In genomic region chr2:119787206-119787883, GRCm38 (mm10) we compare ENCODE assay signal across 8 mouse cellular contexts. TPM values are rescaled to one million over a fixed set of nuclear protein-coding genes. Genes with fewer than 3 reads are reported as not detected.
DNase-seq lines count a peak whose midpoint lies in the region; ATAC-seq lines count a peak whose summit lies in the region.

Rpap1 (minus strand) TSS chr2:119787537.

- H3K4me2 ChIP-seq in hindbrain, embryonic 12.5 days (replicated peaks), result peak within 1 kb of the TSS; percentile 57

- peaks cover 7% of the 10 kb centered on the region for H3K36me3 ChIP-seq in hindbrain, embryonic 12.5 days

- peak within 1 kb of the TSS; percentile 60 for H3K9ac ChIP-seq in hindbrain, embryonic 12.5 days

- peak within 1 kb of the TSS; percentile 81 for H3K27ac ChIP-seq in hindbrain, embryonic 12.5 days

- no peaks in the 10 kb centered on the region for H3K9me3 ChIP-seq in hindbrain, embryonic 12.5 days (replicated peaks)

- H3K4me1 ChIP-seq in hindbrain, embryonic 12.5 days, result peaks cover 12% of the 10 kb centered on the region

- no peaks in the 10 kb centered on the region for H3K27me3 ChIP-seq in hindbrain, embryonic 12.5 days

- whole genome bisulfite sequencing in hindbrain, embryonic 12.5 days, result under 1% methylated on average over 44 of the region's 44 CpGs

- ATAC-seq in hindbrain, embryonic 12.5 days (ENCODE audit: low FRiP score), result peak; percentile 96

- DNase-seq in R1 (ENCODE audit: low read depth, low spot score), result peak; percentile 90
- peak; percentile 92 for DNase-seq in cerebellum, postnatal 10 days
- peak; percentile 58 to 80 for DNase-seq in frontal cortex, postnatal 14 days (ENCODE audit: low spot score in 2 of 2)
- DNase-seq in layer of hippocampus, postnatal 10 days (ENCODE audit: low spot score in 2 of 2), result peak; percentile 83 to 87
- peak; percentile 73 for DNase-seq in lung, postnatal 25 days (ENCODE audit: low spot score)
- peak; percentile 61 for DNase-seq in retina, adult 2 months (ENCODE audit: low read depth, low spot score)
- DNase-seq in thymus, postnatal 36 days, result peak; percentile 82 to 83

- peak within 1 kb of the TSS; percentile 48 for H3K4me3 ChIP-seq in hindbrain, embryonic 12.5 days

RNA-seq across cellular contexts. Expression of gene Rpap1, which starts in this region (rescaled TPM):
- 29.3 and 31.0 TPM in 2 replicates for polyA plus RNA-seq in hindbrain, embryonic 12.5 days (2016; fragmentation: Nextera tagmentation; extraction: Ambion mirVana)
- total RNA-seq in layer of hippocampus, postnatal 10 days (2021), result 10 to 100 TPM; 16.4 to 16.7 TPM

Comparison
In these comparisons a context has a peak if more than half of its experiments do, and no peak if none do; other contexts are left out.
1. Peak in every context shown above with its lines: DNase-seq, ATAC-seq, H3K4me3 ChIP-seq and H3K27ac ChIP-seq.